Mouse (Mus musculus): Measurements from ENCODE around the gene Zfp212.
A peak's percentile ranks its signal among the peaks of the same experiment; 100 is the strongest.

Zfp212 gene

DNA sequence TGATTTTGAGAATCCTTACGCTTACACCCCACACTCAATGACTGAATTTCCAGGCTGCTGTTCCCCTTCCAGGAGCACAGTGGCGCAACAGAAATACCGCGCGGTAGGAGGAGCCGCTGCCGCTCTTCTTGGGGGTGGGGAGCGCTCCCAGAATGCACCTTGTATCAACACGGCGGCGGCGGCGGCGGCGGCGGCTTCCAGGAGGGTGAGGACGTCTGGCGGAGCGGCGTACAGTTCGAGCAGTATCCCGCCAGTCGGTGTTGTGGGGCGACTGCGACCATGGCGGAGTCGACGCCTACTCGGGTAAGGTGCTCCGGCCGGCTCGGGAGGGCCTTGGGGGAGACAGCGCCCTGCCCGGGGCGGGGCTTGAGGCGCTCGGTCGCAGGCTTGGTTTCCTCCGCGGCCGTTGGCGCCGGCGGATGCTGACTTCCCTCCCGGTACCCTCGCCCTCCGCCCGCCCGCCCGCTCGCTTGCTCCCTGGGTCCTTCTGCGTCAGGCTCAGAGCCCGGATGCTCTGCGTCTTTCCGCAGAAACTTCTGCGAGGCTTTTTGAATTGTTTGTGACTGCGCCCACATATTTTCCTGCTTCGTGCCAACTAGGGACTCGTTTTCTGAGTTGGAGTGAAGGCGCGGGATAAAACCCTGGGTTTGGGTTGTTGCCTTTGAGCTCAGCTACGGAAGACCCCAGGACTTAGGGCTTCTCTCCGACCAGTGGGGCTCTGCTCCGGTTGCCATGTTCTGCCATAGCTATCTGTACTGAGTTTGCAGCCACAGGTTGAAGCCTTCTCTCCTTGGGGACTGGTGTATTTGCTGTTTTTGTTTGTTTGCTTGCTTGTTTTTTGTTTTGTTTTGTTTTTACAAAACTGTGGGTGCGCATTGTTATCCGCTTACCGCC lies at the start of gene Zfp212:
TSS of gene Zfp212 (plus strand) at position 30 of the 894 bp plus-strand sequence.
- DNase-seq (ENCODE audit: low spot score in 2 of 2): peak; percentile 73 to 79

- no peak for DNase-seq (ENCODE audit: low spot score in 2 of 2)
Measured at GRCm38 (mm10) chr6:47872266-47872665, 48.0 kb upstream of the Zfp212 start.

DNA sequence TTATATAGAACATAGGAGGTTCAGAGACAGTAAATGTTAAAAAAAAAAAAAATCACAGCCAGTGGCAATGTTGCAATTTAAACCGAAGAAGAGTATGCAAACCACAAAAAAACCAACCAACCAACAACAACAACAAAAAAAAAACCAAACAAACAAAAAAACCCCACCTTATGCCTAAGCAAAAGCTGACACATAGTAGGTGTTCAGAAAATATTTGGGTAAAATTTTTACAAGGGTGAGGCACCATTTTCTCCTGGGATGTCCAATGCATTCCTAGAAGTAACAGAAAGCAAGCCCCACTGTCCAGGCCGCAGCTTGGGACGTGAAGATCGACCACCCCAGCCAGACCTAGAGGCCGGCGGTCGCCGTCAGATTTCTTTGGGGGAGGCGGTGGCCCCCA lies 43.2 kb upstream of the Zfp212 start, which contains the start of gene Zfp282:
TSS of gene Zfp282 (plus strand) at position 147 of the 400 bp plus-strand sequence.
- DNase-seq (ENCODE audit: low spot score in 2 of 2): no peak

- peak; percentile 70 to 81 for DNase-seq (ENCODE audit: low spot score in 2 of 2)
Measured at GRCm38 (mm10) chr6:47877461-47878132, 42.7 kb upstream of the Zfp212 start.

DNA sequence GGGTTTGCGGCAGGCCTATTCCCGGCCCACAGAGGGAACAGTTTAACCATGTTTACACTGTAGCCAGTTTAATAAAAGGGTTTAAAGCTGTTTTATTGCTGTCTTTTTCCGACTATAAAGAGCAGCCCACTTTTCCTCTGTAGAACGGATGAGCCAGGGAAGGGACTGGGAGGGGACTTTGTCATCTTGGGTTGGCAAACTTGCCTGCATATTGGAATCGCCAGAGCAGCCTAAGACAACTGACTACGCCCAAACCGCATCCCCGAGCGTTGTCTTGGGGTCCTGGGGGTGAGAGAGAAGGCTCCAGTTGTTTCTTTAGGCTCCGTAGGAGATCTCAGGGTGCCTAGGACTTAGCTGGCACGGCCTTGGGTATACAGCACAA lies 42.2 kb upstream of the Zfp212 start:
- DNase-seq (ENCODE audit: low spot score in 2 of 2): no peak

DNA sequence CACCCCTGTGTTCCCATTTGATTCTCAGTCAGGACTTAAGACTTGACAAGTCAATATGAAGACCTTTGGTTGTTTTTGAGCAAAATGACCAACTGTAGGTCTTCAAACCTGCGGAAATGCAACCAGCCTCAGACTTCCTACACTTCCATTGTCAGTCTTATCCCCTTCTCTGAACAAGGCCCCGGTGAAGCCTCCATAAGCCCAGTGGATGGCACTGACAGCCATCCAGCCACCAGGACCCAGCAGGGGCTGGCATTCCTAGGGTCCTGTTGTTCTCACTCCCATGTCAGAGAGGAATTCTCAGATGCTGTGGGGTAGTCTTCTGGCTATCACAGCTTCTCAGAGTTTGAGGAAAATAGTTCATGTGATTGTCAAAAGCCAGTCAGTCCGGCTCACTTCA lies 41.7 kb upstream of the Zfp212 start:
- DNase-seq (ENCODE audit: low spot score in 2 of 2): no peak

GRCm38 (mm10) chr6:47879049-47879716 lies 41.1 kb upstream of the Zfp212 start:
- DNase-seq (ENCODE audit: low spot score in 2 of 2): no peak

GRCm38 (mm10) chr6:47880166-47880565 lies 40.1 kb upstream of the Zfp212 start:
- DNase-seq (ENCODE audit: low spot score in 2 of 2): no peak

DNA sequence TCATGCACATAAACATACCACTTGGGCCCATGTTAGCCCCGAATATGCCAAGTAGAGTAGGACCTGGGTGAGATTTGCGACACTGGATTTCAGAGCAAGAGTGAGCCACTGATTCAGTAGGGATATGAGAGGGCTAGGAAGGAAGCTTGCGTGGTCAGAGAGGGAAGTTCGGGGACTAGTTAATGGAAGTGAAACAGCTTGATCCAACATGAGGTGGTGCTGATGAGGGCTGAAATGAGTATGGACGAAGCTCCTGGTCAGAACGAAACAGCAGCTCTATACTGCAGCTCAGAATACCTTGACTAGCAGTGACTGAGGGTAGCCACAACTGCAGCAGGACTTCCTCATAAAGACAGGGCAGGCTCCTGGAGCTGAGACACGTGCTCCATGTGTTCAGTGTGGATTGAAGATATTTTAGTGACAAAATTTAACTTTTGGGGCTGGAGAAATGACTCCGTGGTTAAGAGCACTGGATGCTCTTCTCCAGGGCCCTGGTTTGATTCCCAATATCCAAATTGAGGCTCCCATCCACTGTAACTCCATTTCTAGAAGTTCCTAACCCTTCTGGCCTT lies 31.4 kb upstream of the Zfp212 start:
- no peak for DNase-seq (ENCODE audit: low spot score in 2 of 2)

DNA sequence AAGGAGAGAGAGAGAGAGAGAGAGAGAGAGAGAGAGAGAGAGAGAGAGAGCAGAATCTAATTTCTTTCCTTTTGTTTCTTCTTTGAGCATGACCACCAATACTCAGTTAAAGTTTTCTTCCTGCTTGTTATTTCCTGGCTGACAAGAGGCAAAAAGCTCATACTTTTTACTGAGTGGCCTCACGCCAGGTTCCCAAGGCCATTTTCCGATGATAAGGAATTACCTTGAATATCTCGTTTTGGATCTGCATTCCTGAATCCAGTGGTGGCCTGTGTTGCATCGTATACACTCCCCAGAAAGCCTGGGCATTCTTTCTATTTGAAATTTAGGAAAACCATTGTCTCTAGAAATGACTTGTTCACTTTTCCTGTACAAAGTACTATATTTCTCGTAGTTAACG lies 20.9 kb upstream of the Zfp212 start:
- DNase-seq (ENCODE audit: low spot score in 2 of 2): no peak

GRCm38 (mm10) chr6:47903587-47903986 lies 16.7 kb upstream of the Zfp212 start:
- no peak for DNase-seq (ENCODE audit: low spot score in 2 of 2)

- DNase-seq (ENCODE audit: low spot score in 2 of 2): no peak
Measured at GRCm38 (mm10) chr6:47904361-47904760, 15.9 kb upstream of the Zfp212 start.

DNA sequence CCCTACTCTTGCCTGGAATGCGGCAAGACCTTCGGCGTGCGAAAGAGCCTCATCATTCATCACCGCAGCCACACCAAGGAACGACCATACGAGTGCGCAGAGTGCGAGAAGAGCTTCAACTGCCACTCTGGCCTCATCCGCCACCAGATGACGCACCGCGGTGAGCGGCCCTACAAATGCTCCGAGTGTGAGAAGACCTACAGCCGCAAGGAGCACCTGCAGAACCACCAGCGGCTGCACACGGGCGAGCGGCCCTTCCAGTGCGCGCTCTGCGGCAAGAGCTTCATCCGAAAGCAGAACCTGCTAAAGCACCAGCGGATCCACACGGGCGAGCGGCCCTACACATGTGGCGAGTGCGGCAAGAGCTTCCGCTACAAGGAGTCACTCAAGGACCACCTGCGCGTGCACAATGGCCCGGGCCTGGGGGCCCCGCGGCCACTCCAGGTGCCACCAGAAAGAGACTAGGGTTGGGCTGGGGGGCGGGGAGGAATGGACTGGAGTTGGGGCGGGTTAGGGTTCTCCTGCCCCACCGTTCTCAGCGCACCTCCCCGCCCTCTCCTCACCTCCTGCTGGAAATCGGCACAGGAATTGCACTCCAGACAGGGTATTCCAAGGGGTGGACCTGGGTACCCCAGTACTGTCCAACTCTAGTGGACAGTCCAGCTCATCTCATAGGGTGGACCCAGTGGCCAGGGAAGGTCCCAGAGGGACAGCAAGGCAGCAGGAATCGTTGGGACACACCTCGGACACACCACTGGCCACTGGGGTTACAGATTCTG lies 15.2 kb upstream of the Zfp212 start:
- DNase-seq (ENCODE audit: low spot score in 2 of 2): no peak

DNA sequence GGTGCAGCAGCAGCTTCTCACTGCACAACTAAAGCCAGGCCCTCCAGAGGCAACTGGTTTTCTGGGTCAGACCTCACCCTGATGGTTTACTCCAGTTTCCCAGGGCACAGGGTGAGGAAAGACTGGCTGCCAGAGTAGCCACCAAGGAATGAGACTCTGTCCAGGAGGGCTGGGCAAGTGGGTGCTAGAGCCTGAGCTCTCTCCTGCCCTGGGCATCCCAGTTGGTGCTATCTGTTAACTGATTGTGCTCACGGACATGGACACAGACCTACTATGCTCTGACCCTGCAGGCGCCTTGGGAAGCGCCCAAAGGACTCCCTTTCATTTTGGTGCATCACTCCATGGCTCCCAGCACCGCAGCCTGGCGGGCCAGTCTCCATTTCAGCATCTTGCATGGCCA lies 13.9 kb upstream of the Zfp212 start:
- DNase-seq (ENCODE audit: low spot score in 2 of 2): no peak

DNA sequence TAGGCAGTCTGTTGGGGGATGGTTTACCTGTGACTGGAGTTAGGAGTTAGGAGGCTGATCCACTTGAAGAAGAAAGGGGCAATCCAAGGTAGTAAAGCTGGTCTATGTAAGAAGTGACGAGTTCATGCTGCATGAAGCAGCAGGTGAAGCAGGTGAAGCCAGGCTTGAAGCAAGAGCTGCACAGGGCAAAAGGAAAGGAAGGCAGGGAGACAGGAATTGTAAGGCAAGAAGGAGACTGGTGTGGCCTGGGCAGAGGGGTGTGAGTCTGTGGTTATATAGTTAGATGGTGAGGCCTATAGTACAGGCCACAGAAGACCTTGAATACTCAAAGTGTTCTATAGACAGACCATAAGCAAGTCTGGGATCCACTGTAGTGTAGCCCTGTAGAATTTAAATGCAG lies 11.3 kb upstream of the Zfp212 start:
- DNase-seq (ENCODE audit: low spot score in 2 of 2): no peak

- DNase-seq (ENCODE audit: low spot score in 2 of 2): no peak
Measured at GRCm38 (mm10) chr6:47911650-47912049, 8.6 kb upstream of the Zfp212 start.

DNA sequence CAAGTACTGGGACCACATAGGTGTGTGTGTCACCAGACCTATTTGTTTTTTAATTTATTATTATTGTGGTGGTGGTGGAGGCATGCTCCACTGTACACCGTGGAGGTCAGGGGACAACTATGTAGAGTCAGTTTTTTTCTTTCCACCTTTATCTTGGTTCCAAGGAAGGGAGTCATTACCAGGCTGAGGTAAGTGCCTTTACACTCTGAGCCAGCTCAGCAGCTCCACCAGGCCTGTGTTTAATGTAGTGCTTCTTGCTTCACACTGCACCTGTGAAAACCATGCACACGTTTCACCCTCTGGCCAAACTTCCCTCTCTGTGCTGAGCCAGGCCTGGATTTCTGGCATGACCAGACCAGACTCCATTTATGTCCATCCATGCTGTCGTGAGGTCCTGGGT lies 7.3 kb upstream of the Zfp212 start:
- no peak for DNase-seq (ENCODE audit: low spot score in 2 of 2)

DNA sequence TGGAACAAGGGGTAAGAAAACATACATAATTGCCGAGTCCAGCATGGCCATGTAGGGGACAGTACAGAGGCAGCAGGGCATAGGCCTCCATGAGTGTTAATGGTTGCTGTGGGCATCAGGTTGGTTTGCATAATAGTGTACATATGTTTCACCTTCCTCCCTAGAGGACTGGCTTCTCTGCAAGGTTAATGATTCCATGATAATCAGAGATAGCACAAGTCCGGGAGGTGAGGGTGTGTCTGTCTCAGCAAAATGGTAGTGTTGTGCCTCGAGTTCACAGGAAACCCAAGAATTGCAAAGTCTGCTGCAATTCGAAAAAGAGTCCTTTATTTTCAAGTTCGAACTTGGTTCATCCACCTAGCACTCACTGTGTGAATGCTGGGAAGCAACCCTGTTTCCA lies 3.2 kb upstream of the Zfp212 start:
- no peak for DNase-seq (ENCODE audit: low spot score in 2 of 2)

DNA sequence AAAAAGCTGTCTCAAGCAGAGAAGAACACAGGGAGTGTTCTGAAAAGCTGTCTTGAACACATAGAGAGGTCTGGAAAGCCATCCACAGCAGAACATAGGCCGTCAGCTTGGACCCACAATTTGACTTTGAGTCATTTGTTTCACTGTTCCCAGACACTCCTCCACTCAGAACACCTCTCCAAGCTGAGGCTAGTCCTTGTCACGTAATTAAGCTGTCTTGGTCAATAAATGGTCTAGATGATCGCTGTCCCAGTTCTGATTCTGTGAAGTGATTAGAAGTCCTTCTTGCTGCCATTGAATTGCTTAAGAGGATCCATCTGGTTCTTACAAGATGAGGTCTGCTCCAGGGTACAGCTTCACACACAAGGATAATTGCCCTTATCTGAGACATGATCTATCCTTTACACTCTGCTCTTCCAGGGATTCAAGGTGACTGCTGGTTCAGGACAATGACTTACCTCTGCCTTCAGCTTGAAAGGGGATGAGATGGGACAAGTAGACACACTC lies 1.5 kb upstream of the Zfp212 start:
- no peak for DNase-seq (ENCODE audit: low spot score in 2 of 2)

DNA sequence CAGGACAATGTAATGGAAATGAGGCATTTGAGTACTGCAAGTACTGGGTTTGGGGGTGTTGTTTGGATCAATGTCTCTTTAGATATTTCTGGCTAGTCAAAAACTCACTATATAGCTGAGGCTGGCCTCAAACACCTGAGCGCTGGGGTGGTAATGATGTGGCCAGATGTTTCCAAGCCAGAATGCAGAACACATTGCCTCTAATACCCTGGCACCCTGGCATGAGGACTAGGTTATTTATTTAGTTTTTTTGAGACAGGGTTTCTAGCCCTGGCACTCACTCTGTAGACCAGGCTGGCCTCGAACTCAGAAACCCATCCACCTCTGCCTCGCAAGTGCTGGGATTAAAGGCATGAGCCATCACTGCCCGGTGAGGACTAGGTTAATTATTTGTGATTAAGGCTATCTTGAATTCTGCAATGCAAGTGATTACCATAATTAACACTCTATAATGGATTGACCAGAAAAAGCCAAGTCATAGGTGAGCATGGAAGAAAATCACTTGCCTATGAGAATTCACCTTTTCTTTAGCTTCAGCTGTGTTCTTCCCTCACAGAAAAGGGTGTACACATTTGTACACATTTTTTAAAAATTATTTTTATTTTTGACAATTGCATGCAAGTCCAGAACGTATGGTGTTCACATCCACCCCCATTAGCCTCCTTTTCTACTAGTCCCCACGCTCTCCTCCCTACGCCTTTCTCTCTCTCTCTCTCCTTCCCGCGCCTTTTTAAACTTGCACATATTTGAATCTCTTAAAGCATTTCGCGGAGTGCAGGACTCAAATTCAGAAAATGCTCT lies 430 bp upstream of the Zfp212 start:
- DNase-seq (ENCODE audit: low spot score in 2 of 2): no peak

Measured in spleen, postnatal 14 days (tissue).